Mouse (Mus musculus) retina, embryonic 14.5 days (tissue): ENCODE results near the gene Izumo4.

Experiments
- DNase-seq: peaks from one replicate; pipeline ENCODE4 v3.0.0-alpha.2; 2015; ENCODE audit warnings: low spot score

Gene Izumo4

GRCm38 (mm10) chr10:80687850-80688249 is 14.1 kb upstream of the Izumo4 start:
- DNase-seq = peak; percentile 75

GRCm38 (mm10) chr10:80692249-80693165 is 9.5 kb upstream of the Izumo4 start:
- no peak for DNase-seq

GRCm38 (mm10) chr10:80693401-80694045 is 8.5 kb upstream of the Izumo4 start:
- DNase-seq = no peak

GRCm38 (mm10) chr10:80694159-80694938 is 7.6 kb upstream of the Izumo4 start:
- no peak for DNase-seq

- DNase-seq = no peak
These were observed 6.8 kb upstream of the Izumo4 start for GRCm38 (mm10) chr10:80695186-80695585.

- DNase-seq = no peak
These were observed 6.0 kb upstream of the Izumo4 start for GRCm38 (mm10) chr10:80695801-80696501.

- DNase-seq = no peak
These were observed 5.2 kb upstream of the Izumo4 start for GRCm38 (mm10) chr10:80696502-80697392.

- no peak for DNase-seq
These were observed 4.6 kb upstream of the Izumo4 start for GRCm38 (mm10) chr10:80697393-80697787.

GRCm38 (mm10) chr10:80697812-80698211 is 4.2 kb upstream of the Izumo4 start:
- DNase-seq = no peak

GRCm38 (mm10) chr10:80698605-80699004 is 3.4 kb upstream of the Izumo4 start:
- no peak for DNase-seq

- DNase-seq = no peak
These were observed 1.9 kb upstream of the Izumo4 start for GRCm38 (mm10) chr10:80700038-80700504.

- no peak for DNase-seq
These were observed 1.3 kb upstream of the Izumo4 start for GRCm38 (mm10) chr10:80700732-80701131.

GRCm38 (mm10) chr10:80702536-80703390 is 779 bp downstream of the Izumo4 start:
- DNase-seq = peak; percentile 82

- no peak for DNase-seq
These were observed 1.7 kb downstream of the Izumo4 start for GRCm38 (mm10) chr10:80703643-80704042.

- DNase-seq = no peak
These were observed 2.4 kb downstream of the Izumo4 start for GRCm38 (mm10) chr10:80704418-80704817.

GRCm38 (mm10) chr10:80705033-80705432 is 3.0 kb downstream of the Izumo4 start:
- no peak for DNase-seq

- no peak for DNase-seq
These were observed 3.5 kb downstream of the Izumo4 start for GRCm38 (mm10) chr10:80705479-80705878.

- no peak for DNase-seq
These were observed 8.8 kb downstream of the Izumo4 start for GRCm38 (mm10) chr10:80710834-80711233.

GRCm38 (mm10) chr10:80717281-80717680 is 15.3 kb downstream of the Izumo4 start:
- DNase-seq = no peak
